Mouse (Mus musculus): ENCODE results near the gene Bloc1s1.

DNA sequence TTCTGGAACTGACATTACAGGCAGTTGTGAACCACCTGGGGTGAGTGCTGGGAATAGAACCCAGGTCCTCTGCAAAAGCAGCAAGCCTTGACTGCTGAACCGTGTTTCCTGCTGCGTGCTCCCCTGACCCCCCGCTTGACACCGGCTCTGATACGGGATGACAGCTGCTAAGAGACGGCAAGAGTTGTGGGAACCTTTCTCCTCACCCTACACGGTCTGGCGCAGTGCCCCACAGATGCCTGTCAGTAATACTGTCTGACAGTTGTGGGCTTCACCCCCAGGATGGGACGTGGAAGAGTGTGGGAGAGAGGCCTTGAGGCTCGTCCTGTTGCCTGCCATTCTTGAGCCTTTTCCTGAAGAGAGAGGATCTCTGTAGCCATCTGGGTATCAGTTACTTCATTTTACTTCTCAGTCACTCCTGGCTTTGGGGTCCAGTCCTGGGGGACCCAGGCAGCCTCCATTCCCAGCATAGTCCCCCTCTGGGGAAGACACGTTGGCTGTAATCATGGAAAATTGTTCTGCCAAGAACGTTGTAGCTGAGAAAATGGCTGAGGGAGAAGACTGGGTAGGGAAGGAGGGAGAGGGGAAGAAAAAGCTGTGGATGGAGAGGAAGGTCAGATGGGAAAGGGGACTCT lies 14.0 kb upstream of the Bloc1s1 start:
- no peak for TF ChIP-seq POLR2A (IDR thresholded peaks at IDR 0.05; ENCODE audit: low read depth, low read length)
- no peak for TF ChIP-seq CTCF (IDR thresholded peaks at IDR 0.05; ENCODE audit: borderline replicate concordance, insufficient read depth, low read length)

Data from embryonic fibroblast, embryonic 13.5 days (primary cell).